Mouse (Mus musculus) spleen, adult 2 months (tissue): Measurements from ENCODE around the gene Defa37.
"Not testable (repeated sequence)": the region's sequence is repeated elsewhere in the genome, so short reads cannot be mapped to it uniquely, and the experiment has no call there.

Experiments used
- CTCF ChIP-seq: fragments of 200-500 bp; IDR thresholded peaks from 2 replicates; pipeline ENCODE4 v1.5.1; 2011; ENCODE audit warnings: mild to moderate bottlenecking, inconsistent platforms; ENCODE audit not compliant: insufficient read depth, insufficient read length, insufficient replicate concordance; ENCODE audit errors: extremely low read depth
- POLR2A ChIP-seq: fragments of 200-500 bp; IDR thresholded peaks from 2 replicates; pipeline ENCODE4 v1.6.1; 2011; ENCODE audit warnings: low read depth, low read length, inconsistent platforms

DNA sequence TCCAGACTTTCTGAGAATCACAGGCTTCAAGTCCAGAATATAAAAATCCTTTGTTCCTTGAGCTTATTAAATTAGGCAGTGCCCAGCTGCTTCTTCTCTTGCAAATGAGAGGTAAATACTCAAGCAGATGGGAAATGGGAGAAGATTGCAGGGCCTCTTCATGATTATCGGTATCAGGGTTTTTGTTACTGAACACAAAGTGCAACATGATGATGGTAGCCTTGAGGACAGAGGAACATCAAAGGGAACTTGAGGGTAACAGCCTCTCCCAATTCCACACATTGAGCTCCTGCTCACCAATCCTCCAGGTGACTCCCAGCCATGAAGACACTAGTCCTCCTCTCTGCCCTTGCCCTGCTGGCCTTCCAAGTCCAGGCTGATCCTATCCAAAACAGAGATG lies 17.5 kb downstream of the Defa37 start, which contains the start of gene Defa28:
- TF ChIP-seq CTCF, POLR2A: not testable (repeated sequence)
